Mouse (Mus musculus) ES-Bruce4 (cell line): ENCODE data around the gene Siglece.
"Not testable (repeated sequence)": the region's sequence is repeated elsewhere in the genome, so short reads cannot be mapped to it uniquely, and the experiment has no call there.

Experiments used
- CTCF ChIP-seq: IDR thresholded peaks from one replicate; pipeline ENCODE4 v1.8.1; 2011; ENCODE audit warnings: low read depth, low read length
- EP300 ChIP-seq: IDR thresholded peaks from 2 replicates; pipeline ENCODE4 v1.6.1; 2011; ENCODE audit warnings: low read depth, low read length; ENCODE audit not compliant: insufficient read depth
- POLR2A ChIP-seq: IDR thresholded peaks from one replicate; pipeline ENCODE4 v1.8.1; 2011; ENCODE audit warnings: low read length; ENCODE audit not compliant: insufficient read depth

- not testable (repeated sequence) for TF ChIP-seq POLR2A, EP300, CTCF
Observed at GRCm38 (mm10) chr7:43667221-43667620, 7.3 kb upstream of the Siglece start.
